Mouse (Mus musculus) neural tube, embryonic 15.5 days (tissue): ENCODE measurements around the gene Sptb. TPM values are rescaled to one million over a fixed set of nuclear protein-coding genes. Genes with fewer than 3 reads are reported as not detected.
A peak's percentile ranks its signal among the peaks of the same experiment; 100 is the strongest.

Experiments used
- ATAC-seq: fragments of 200-750 bp; cut with Nextera tagmentation; 2 replicates; pipeline ENCODE4 v1.8.0; 2017; ENCODE audit warnings: mild to moderate bottlenecking, moderate TSS enrichment, moderate library complexity; ENCODE audit not compliant: low FRiP score
- H3K27ac ChIP-seq: fragments of 300-500 bp; sonication (generic); replicated peaks from 2 replicates; pipeline ENCODE4 v1.5.1; 2015; ENCODE audit warnings: mild to moderate bottlenecking, inconsistent platforms
- H3K27me3 ChIP-seq: fragments of 300-500 bp; sonication (generic); replicated peaks from 2 replicates; pipeline ENCODE4 v1.6.1; 2015; ENCODE audit warnings: inconsistent platforms
- H3K36me3 ChIP-seq: fragments of 300-500 bp; sonication (generic); 2 replicates; pipeline ENCODE4 v1.6.1; 2015; ENCODE audit warnings: inconsistent platforms
- H3K4me1 ChIP-seq: fragments of 300-500 bp; sonication (generic); 2 replicates; pipeline ENCODE4 v1.6.1; 2015; ENCODE audit warnings: inconsistent platforms
- H3K4me2 ChIP-seq: fragments of 300-500 bp; sonication (generic); 2 replicates; pipeline ENCODE4 v1.6.1; 2015; ENCODE audit warnings: inconsistent platforms, mild to moderate bottlenecking, moderate library complexity
- H3K4me3 ChIP-seq: fragments of 300-500 bp; sonication (generic); replicated peaks from 2 replicates; pipeline ENCODE4 v1.5.1; 2015; ENCODE audit warnings: mild to moderate bottlenecking, inconsistent platforms
- H3K9ac ChIP-seq: fragments of 300-500 bp; sonication (generic); replicated peaks from 2 replicates; pipeline ENCODE4 v1.6.1; 2015; ENCODE audit warnings: mild to moderate bottlenecking, inconsistent platforms
- H3K9me3 ChIP-seq: fragments of 300-500 bp; sonication (generic); replicated peaks from 2 replicates; pipeline ENCODE4 v1.6.1; 2016; ENCODE audit warnings: inconsistent platforms
- WGBS: fragments of 180-500 bp; shearing (Covaris S2); methylation state at CpG from one replicate; pipeline ENCODE4 v1.1.7; 2015; ENCODE audit warnings: mixed read lengths; 5-methylcytosine and 5-hydroxymethylcytosine counted together
- polyA plus RNA-seq: library from polyadenylated mRNA; unstranded; fragments of >200 nt; fragmentation: Nextera tagmentation; extraction: Ambion mirVana; gene quantifications from 2 replicates; pipeline ENCODE4 v1.2.1, GENCODE M21; 2015

Gene Sptb
- polyA plus RNA-seq, 1 experiment from 2014 or later: 7.3 TPM

- H3K9ac ChIP-seq: no peak overlapping the region
- WGBS: 48% methylated on average over 15 of the region's 15 CpGs
- no peaks in the 10 kb centered on the region for H3K36me3 ChIP-seq
Measured at GRCm38 (mm10) chr12:76634899-76635693, 75.3 kb downstream of the Sptb start.

GRCm38 (mm10) chr12:76623374-76623773, 87.0 kb downstream of the Sptb start:
- 64% methylated on average over 6 of the region's 6 CpGs for WGBS
- ATAC-seq: no peak
- Histone ChIP-seq H3K36me3 (peaks cover 30% of the 10 kb centered on the region), H3K4me1 (peaks cover 12% of the 10 kb centered on the region), H3K27me3 (no peaks in the 10 kb centered on the region), H3K9ac (no peak overlapping the region), H3K4me3 (no peak overlapping the region), H3K9me3 (no peaks in the 10 kb centered on the region), H3K4me2 (no peak overlapping the region), H3K27ac (no peak overlapping the region)

More at GRCm38 (mm10) chr12:76634899-76635693, 75.3 kb downstream of the Sptb start:
- no peak overlapping the region for H3K4me3 ChIP-seq
- peak; percentile 72 for ATAC-seq
- H3K9me3 ChIP-seq: no peaks in the 10 kb centered on the region
- H3K27me3 ChIP-seq: no peaks in the 10 kb centered on the region
- H3K4me1 ChIP-seq: peaks cover 17% of the 10 kb centered on the region
- H3K4me2 ChIP-seq: peak overlapping the region; percentile 37
- peak overlapping the region; percentile 74 for H3K27ac ChIP-seq

GRCm38 (mm10) chr12:76619847-76620246, 90.5 kb downstream of the Sptb start:
- H3K4me1 ChIP-seq: peaks cover 23% of the 10 kb centered on the region
- no peak overlapping the region for H3K27ac ChIP-seq
- H3K9ac ChIP-seq: no peak overlapping the region
- no peak overlapping the region for H3K4me2 ChIP-seq
- peaks cover 17% of the 10 kb centered on the region for H3K36me3 ChIP-seq
- WGBS: 62% methylated on average over 5 of the region's 5 CpGs
- H3K4me3 ChIP-seq: no peak overlapping the region
- H3K27me3 ChIP-seq: no peaks in the 10 kb centered on the region
- no peak for ATAC-seq
- H3K9me3 ChIP-seq: no peaks in the 10 kb centered on the region

DNA sequence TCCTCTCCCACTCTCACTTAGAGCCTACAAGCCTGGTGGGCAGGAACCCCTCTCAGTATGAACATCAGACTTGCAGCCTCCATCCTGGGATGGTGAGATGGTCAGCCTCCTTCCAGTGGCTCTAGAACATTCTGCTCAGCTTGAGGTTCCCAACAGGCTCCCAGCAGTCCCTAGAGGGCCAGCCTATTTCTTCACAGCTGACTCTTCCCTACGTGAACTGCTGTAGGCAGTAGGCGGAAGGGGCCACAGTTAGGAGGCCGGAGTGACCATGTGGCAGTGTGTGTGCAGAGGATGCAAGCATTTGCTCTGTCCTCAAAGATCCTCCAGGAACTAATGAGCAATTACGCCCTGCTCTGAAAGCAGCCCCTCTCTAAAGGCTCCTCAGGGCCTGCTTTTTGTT, 92.2 kb downstream of the Sptb start:
- Histone ChIP-seq H3K4me1 (peaks cover 17% of the 10 kb centered on the region), H3K9ac (no peak overlapping the region), H3K4me2 (no peak overlapping the region), H3K4me3 (no peak overlapping the region), H3K27ac (peak overlapping the region; percentile 42), H3K9me3 (no peaks in the 10 kb centered on the region), H3K36me3 (peaks cover 17% of the 10 kb centered on the region), H3K27me3 (no peaks in the 10 kb centered on the region)
- 62% methylated on average over 4 of the region's 4 CpGs for WGBS
- peak; percentile 16 for ATAC-seq

DNA sequence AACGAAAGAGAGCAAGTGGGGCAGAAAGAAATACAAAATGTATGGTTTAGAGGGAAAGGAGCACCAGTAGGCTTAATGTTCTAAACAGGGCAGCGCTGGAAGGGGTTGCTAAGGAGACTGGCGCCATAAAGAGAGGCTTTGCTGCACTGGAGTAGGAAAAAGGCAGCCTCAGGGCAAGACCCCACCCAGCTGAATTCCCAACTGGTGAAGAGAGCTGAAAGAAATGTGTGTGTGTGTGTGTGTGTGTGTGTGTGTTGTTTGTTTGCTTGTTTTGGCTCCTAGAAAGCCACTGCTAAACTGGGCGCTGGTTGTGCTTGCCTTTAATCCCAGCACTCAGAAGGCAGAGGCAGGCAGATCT, 94.8 kb downstream of the Sptb start:
- 48% methylated on average over 4 of the region's 4 CpGs for WGBS
- Histone ChIP-seq H3K27me3 (no peaks in the 10 kb centered on the region), H3K36me3 (peaks cover 11% of the 10 kb centered on the region), H3K9me3 (no peaks in the 10 kb centered on the region), H3K4me1 (peaks cover 13% of the 10 kb centered on the region), H3K27ac (no peak overlapping the region; the same call in none of the 2 replicates), H3K4me3 (no peak overlapping the region), H3K9ac (no peak overlapping the region), H3K4me2 (no peak overlapping the region)
- no peak for ATAC-seq

GRCm38 (mm10) chr12:76614868-76615579, 95.3 kb downstream of the Sptb start:
- no peak for ATAC-seq
- H3K9ac ChIP-seq: no peak overlapping the region
- WGBS: 53% methylated on average over 12 of the region's 12 CpGs
- peaks cover 13% of the 10 kb centered on the region for H3K4me1 ChIP-seq
- no peaks in the 10 kb centered on the region for H3K27me3 ChIP-seq
- no peak overlapping the region for H3K4me2 ChIP-seq
- no peak overlapping the region; the same call in none of the 2 replicates for H3K27ac ChIP-seq
- no peaks in the 10 kb centered on the region for H3K9me3 ChIP-seq
- H3K4me3 ChIP-seq: no peak overlapping the region
- peaks cover 6% of the 10 kb centered on the region; the same call in 1 of the 2 replicates for H3K36me3 ChIP-seq

- Histone ChIP-seq H3K9ac (no peak overlapping the region), H3K4me2 (no peak overlapping the region), H3K36me3 (peaks cover 6% of the 10 kb centered on the region; the same call in 1 of the 2 replicates), H3K4me3 (no peak overlapping the region), H3K9me3 (no peaks in the 10 kb centered on the region), H3K27ac (no peak overlapping the region), H3K27me3 (no peaks in the 10 kb centered on the region), H3K4me1 (peaks cover 6% of the 10 kb centered on the region; the same call in 1 of the 2 replicates)
- WGBS: 81% methylated on average over 12 of the region's 12 CpGs
- ATAC-seq: no peak
Measured at GRCm38 (mm10) chr12:76612621-76613020, 97.7 kb downstream of the Sptb start.

GRCm38 (mm10) chr12:76608997-76609565, 101.3 kb downstream of the Sptb start:
- Histone ChIP-seq H3K4me1 (no peaks in the 10 kb centered on the region), H3K4me3 (no peak overlapping the region), H3K4me2 (no peak overlapping the region), H3K9ac (no peak overlapping the region), H3K27me3 (no peaks in the 10 kb centered on the region), H3K27ac (no peak overlapping the region), H3K36me3 (peaks cover 8% of the 10 kb centered on the region; the same call in 1 of the 2 replicates), H3K9me3 (no peaks in the 10 kb centered on the region)
- no peak for ATAC-seq
- 86% methylated on average over 15 of the region's 15 CpGs for WGBS

- no peak for ATAC-seq
- no peaks in the 10 kb centered on the region for H3K9me3 ChIP-seq
- no peaks in the 10 kb centered on the region for H3K27me3 ChIP-seq
- H3K4me2 ChIP-seq: no peak overlapping the region
- no peak overlapping the region for H3K4me3 ChIP-seq
- peaks cover 10% of the 10 kb centered on the region for H3K36me3 ChIP-seq
- no peaks in the 10 kb centered on the region for H3K4me1 ChIP-seq
- no peak overlapping the region for H3K9ac ChIP-seq
- 80% methylated on average over 11 of the region's 11 CpGs for WGBS
- no peak overlapping the region for H3K27ac ChIP-seq
Measured at GRCm38 (mm10) chr12:76608241-76608640, 102.1 kb downstream of the Sptb start.

DNA sequence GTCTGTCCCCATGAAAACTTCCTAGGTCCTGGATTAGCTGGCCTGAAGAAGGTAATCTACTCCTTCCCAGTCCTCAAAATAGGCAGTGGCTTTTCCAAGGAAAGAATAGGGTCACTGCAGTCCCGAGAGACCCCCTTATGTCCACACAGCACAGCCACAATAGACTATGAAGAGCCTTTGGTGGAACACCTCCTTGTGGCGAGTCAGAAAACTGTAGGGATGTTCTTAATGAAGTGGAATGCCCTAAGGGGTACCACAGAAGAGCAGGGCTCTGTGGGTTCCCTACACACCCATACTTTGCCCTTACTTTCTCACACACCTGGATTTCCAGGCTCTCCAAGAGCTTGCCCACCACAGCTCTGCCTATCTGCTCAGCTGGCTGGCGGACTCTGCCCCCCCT, 104.5 kb downstream of the Sptb start:
- ATAC-seq: no peak
- H3K4me2 ChIP-seq: no peak overlapping the region
- H3K4me1 ChIP-seq: no peaks in the 10 kb centered on the region
- no peaks in the 10 kb centered on the region for H3K27me3 ChIP-seq
- H3K4me3 ChIP-seq: no peak overlapping the region
- no peak overlapping the region for H3K9ac ChIP-seq
- no peak overlapping the region for H3K27ac ChIP-seq
- peaks cover 12% of the 10 kb centered on the region for H3K36me3 ChIP-seq
- 73% methylated on average over 3 of the region's 3 CpGs for WGBS
- H3K9me3 ChIP-seq: no peaks in the 10 kb centered on the region

DNA sequence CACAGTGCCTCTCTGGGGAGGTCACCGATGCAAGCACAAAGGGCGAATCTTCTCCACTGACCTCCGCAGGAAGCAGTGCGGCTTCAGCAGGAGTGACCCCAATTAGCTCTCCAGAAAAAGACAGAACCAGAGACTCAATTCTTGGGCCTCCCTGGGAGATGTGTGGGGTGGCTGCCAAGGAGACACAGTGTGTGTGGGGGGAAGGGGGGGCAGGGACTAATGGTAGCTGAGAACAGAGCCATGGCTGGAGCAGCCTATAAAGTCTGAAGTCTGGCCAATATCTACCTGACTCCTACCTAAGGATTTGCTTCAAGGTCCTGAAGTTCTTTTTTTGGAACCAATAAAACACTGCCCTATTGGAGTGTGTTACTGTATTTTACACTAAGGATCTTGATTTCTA, 105.8 kb downstream of the Sptb start:
- 53% methylated on average over 4 of the region's 4 CpGs for WGBS
- H3K27me3 ChIP-seq: no peaks in the 10 kb centered on the region
- no peak overlapping the region for H3K9ac ChIP-seq
- H3K4me1 ChIP-seq: no peaks in the 10 kb centered on the region
- H3K27ac ChIP-seq: no peak overlapping the region
- no peak overlapping the region for H3K4me3 ChIP-seq
- no peak for ATAC-seq
- peaks cover 15% of the 10 kb centered on the region for H3K36me3 ChIP-seq
- no peak overlapping the region for H3K4me2 ChIP-seq
- no peaks in the 10 kb centered on the region for H3K9me3 ChIP-seq

DNA sequence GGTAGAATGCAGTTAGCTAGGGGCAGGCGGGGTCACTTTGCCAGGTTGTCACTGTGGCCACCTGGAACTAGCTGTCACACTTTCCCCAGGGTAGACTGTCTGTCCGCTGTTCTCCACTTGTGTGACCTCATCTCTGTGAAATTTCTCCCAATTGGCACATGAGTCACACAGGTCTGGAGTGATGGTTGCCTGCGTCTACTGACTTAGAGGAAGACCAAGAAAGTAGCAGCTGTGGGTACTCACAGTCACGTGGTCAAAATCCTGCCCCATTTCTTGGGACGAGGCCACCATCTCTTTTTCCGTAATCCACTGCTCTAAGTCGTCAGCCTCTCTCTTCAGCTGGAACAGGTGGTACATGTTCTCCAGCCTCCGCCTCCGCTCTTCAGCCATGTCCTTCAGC, 106.6 kb downstream of the Sptb start:
- Histone ChIP-seq H3K9ac (no peak overlapping the region), H3K4me3 (no peak overlapping the region), H3K4me1 (no peaks in the 10 kb centered on the region), H3K36me3 (peaks cover 15% of the 10 kb centered on the region), H3K27ac (no peak overlapping the region), H3K4me2 (no peak overlapping the region), H3K27me3 (no peaks in the 10 kb centered on the region), H3K9me3 (no peaks in the 10 kb centered on the region)
- ATAC-seq: no peak
- 95% methylated on average over 9 of the region's 9 CpGs for WGBS
